33 mouse cellular contexts compared by ENCODE assay signal in genomic region chr8:123279828-123280227, GRCm38 (mm10). TPM values are rescaled to one million over a fixed set of nuclear protein-coding genes. Genes with fewer than 3 reads are reported as not detected.
DNase-seq lines count a peak whose midpoint lies in the region; ATAC-seq and TF ChIP-seq lines count a peak whose summit lies in the region.
"Had no signal": no experiment of that assay in that cellular context is flagged by ENCODE, and none has a peak within 500 bp of the region (broad histone marks: within the 10 kb centered on the region; RNA-seq: fewer than 3 reads in every experiment).

No protein-coding gene starts in this region.

- 60% methylated on average over 4 of the region's 4 CpGs for WGBS in liver, postnatal 0 days (ENCODE audit: insufficient replicate concordance)
- 84% methylated on average over 4 of the region's 4 CpGs for WGBS in liver, embryonic 11.5 days

- H3K4me2 ChIP-seq in liver, postnatal 0 days (ENCODE audit: low read depth, low read length) = no peak overlapping the region
- H3K4me2 ChIP-seq in liver, embryonic 11.5 days = no peak overlapping the region
- H3K4me2 ChIP-seq: embryonic facial prominence, embryonic 12.5 days; embryonic facial prominence, embryonic 15.5 days; forebrain, embryonic 12.5 days; forebrain, embryonic 15.5 days; heart, embryonic 12.5 days; heart, embryonic 15.5 days; hindbrain, embryonic 13.5 days had no signal

- TF ChIP-seq CTCF in liver, postnatal 0 days (IDR thresholded peaks at IDR 0.05; ENCODE audit: low read depth) = no peak

- no peaks in the 10 kb centered on the region for H3K9me3 ChIP-seq in liver, postnatal 0 days (ENCODE audit: low read length)
- no peaks in the 10 kb centered on the region for H3K9me3 ChIP-seq in liver, embryonic 11.5 days (ENCODE audit: control insufficient read depth, low read length)
- H3K9me3 ChIP-seq: embryonic facial prominence, embryonic 12.5 days; embryonic facial prominence, embryonic 15.5 days; forebrain, embryonic 12.5 days; forebrain, embryonic 15.5 days; G1E; heart, embryonic 12.5 days; heart, embryonic 15.5 days; hindbrain, embryonic 10.5 days; hindbrain, embryonic 13.5 days had no signal

- peak; percentile 31; the same call in 1 of the 2 replicates for ATAC-seq in liver, postnatal 0 days
- ATAC-seq in liver, embryonic 11.5 days (replicated peaks; ENCODE audit: low FRiP score) = no peak
- ATAC-seq in megakaryocyte progenitor cell, adult 5-6 weeks (replicated peaks; ENCODE audit: poor library complexity) = peak; percentile 54
- ATAC-seq: forebrain, embryonic 15.5 days; hindbrain, embryonic 16.5 days; Patski had no signal

- 0 out of 2 replicates have a peak, but pooled peaks have one; percentile 7 for TF ChIP-seq EP300 in liver, postnatal 0 days (IDR thresholded peaks at IDR 0.05; ENCODE audit: low read depth)

- H3K27ac ChIP-seq in liver, postnatal 0 days (ENCODE audit: low read depth) = peak overlapping the region; percentile 25; the same call in 1 of the 2 replicates
- H3K27ac ChIP-seq in liver, embryonic 11.5 days (ENCODE audit: low read depth, low read length) = no peak overlapping the region
- H3K27ac ChIP-seq: embryonic facial prominence, embryonic 12.5 days; embryonic facial prominence, embryonic 15.5 days; forebrain, embryonic 12.5 days; forebrain, embryonic 15.5 days; heart, embryonic 15.5 days; hindbrain, embryonic 10.5 days; hindbrain, embryonic 13.5 days had no signal

- H3K9ac ChIP-seq in liver, postnatal 0 days (replicated peaks) = no peak overlapping the region
- H3K9ac ChIP-seq in liver, embryonic 11.5 days (ENCODE audit: low read depth, low read length) = no peak overlapping the region
- H3K9ac ChIP-seq: embryonic facial prominence, embryonic 12.5 days; embryonic facial prominence, embryonic 15.5 days; forebrain, embryonic 12.5 days; forebrain, embryonic 15.5 days; heart, embryonic 12.5 days; heart, embryonic 15.5 days; hindbrain, embryonic 13.5 days had no signal

- H3K4me3 ChIP-seq in liver, postnatal 0 days (ENCODE audit: low read depth, low read length) = no peak overlapping the region
- H3K4me3 ChIP-seq in liver, embryonic 11.5 days (ENCODE audit: low read depth, low read length) = no peak overlapping the region
- H3K4me3 ChIP-seq: embryonic facial prominence, embryonic 12.5 days; embryonic facial prominence, embryonic 15.5 days; forebrain, embryonic 12.5 days; forebrain, embryonic 15.5 days; heart, embryonic 12.5 days; heart, embryonic 15.5 days; hindbrain, embryonic 10.5 days; hindbrain, embryonic 13.5 days had no signal

- DNase-seq in liver, postnatal 0 days = no peak
- DNase-seq in liver, embryonic 11.5 days (ENCODE audit: low spot score) = no peak
- DNase-seq in 416B (ENCODE audit: low read depth) = peak; percentile 69
- DNase-seq in fat pad, adult 2 months (ENCODE audit: extremely low read depth, low read depth, low spot score) = peak; percentile 19
- no peak for DNase-seq in embryo, embryonic 11 days
- DNase-seq in spleen, adult 18-20 months = no peak
- DNase-seq in adrenal gland, adult 18-20 months (ENCODE audit: low spot score in 2 of 2) = no peak
- DNase-seq: adrenal gland, adult 2 months; adrenal gland, postnatal 14 days; B cell, adult 2 months; cerebellum, adult 11-12 months; cerebellum, adult 8-10 months; cerebellum, postnatal 10 days; cerebellum, postnatal 36 days; gastrocnemius, postnatal 10 days; gastrocnemius, postnatal 36 days; heart, adult 18-20 months; heart, postnatal 10 days; heart, postnatal 36 days had no signal

- no peaks in the 10 kb centered on the region for H3K4me1 ChIP-seq in liver, postnatal 0 days (ENCODE audit: insufficient read depth)
- no peaks in the 10 kb centered on the region for H3K4me1 ChIP-seq in liver, embryonic 11.5 days (replicated peaks; ENCODE audit: control insufficient read depth, insufficient read depth, low read length)
- H3K4me1 ChIP-seq: embryonic facial prominence, embryonic 12.5 days; embryonic facial prominence, embryonic 15.5 days; forebrain, embryonic 12.5 days; forebrain, embryonic 15.5 days; hindbrain, embryonic 10.5 days; hindbrain, embryonic 13.5 days had no signal

- H3K36me3 ChIP-seq in liver, postnatal 0 days (replicated peaks; ENCODE audit: insufficient read depth, low read length) = peaks cover 3% of the 10 kb centered on the region; the same call in 1 of the 2 replicates
- peaks cover 16% of the 10 kb centered on the region; the same call in 1 of the 2 replicates for H3K36me3 ChIP-seq in liver, embryonic 11.5 days (ENCODE audit: control insufficient read depth, insufficient read depth, low read length)
- H3K36me3 ChIP-seq: forebrain, embryonic 15.5 days had no signal

- no peaks in the 10 kb centered on the region for H3K27me3 ChIP-seq in liver, postnatal 0 days (ENCODE audit: insufficient read depth, low read length)
- H3K27me3 ChIP-seq in liver, embryonic 11.5 days (replicated peaks; ENCODE audit: control insufficient read depth, insufficient read depth, low read length) = no peaks in the 10 kb centered on the region
- H3K27me3 ChIP-seq: CH12.LX; embryonic facial prominence, embryonic 12.5 days; embryonic facial prominence, embryonic 15.5 days; forebrain, embryonic 12.5 days; forebrain, embryonic 15.5 days; heart, embryonic 12.5 days; heart, embryonic 15.5 days; hindbrain, embryonic 13.5 days; Patski had no signal

RNA-seq across cellular contexts. Expression of gene Vps9d1, which starts 25.7 kb away (rescaled TPM):
- 3.9 and 4.5 TPM in 2 replicates for polyA plus RNA-seq in liver, postnatal 0 days (2015; fragmentation: Nextera tagmentation; extraction: Ambion mirVana)
- 9.2 and 10.7 TPM in 2 replicates for polyA plus RNA-seq in liver, embryonic 11.5 days (2014; fragmentation: Nextera tagmentation; extraction: Ambion mirVana)
- total RNA-seq in megakaryocyte progenitor cell, adult 5-6 weeks (2015) = 7.6 and 10.2 TPM in 2 replicates
- total RNA-seq in megakaryocyte progenitor cell, adult 5-6 weeks (2017) = 10.3 and 16.2 TPM in 2 replicates
- 10 to 100 TPM; 20.3 to 24.0 TPM for total RNA-seq in adrenal gland, adult 18-20 months (2021)

RNA-seq across cellular contexts. Expression of gene Zfp276, which starts 25.8 kb away (rescaled TPM):
- 4.9 and 5.5 TPM in 2 replicates for polyA plus RNA-seq in liver, postnatal 0 days (2015; fragmentation: Nextera tagmentation; extraction: Ambion mirVana)
- polyA plus RNA-seq in liver, embryonic 11.5 days (2014; fragmentation: Nextera tagmentation; extraction: Ambion mirVana) = 16.0 and 18.8 TPM in 2 replicates
- total RNA-seq in megakaryocyte progenitor cell, adult 5-6 weeks (2015) = 6.8 and 8.8 TPM in 2 replicates
- total RNA-seq in megakaryocyte progenitor cell, adult 5-6 weeks (2017) = 5.8 and 13.2 TPM in 2 replicates
- total RNA-seq in adrenal gland, adult 18-20 months (2021) = 10 to 100 TPM; 21.6 to 23.5 TPM

RNA-seq across cellular contexts. Expression of gene Fanca, which starts 38.5 kb away (rescaled TPM):
- polyA plus RNA-seq in liver, postnatal 0 days (2015; fragmentation: Nextera tagmentation; extraction: Ambion mirVana) = 6.3 TPM in 2 replicates
- 39.7 and 46.8 TPM in 2 replicates for polyA plus RNA-seq in liver, embryonic 11.5 days (2014; fragmentation: Nextera tagmentation; extraction: Ambion mirVana)
- 38.1 and 41.3 TPM in 2 replicates for total RNA-seq in megakaryocyte progenitor cell, adult 5-6 weeks (2015)
- 32.1 and 34.5 TPM in 2 replicates for total RNA-seq in megakaryocyte progenitor cell, adult 5-6 weeks (2017)
- total RNA-seq in adrenal gland, adult 18-20 months (2021) = 1 to 10 TPM; 1.2 to 4.2 TPM
- total RNA-seq: gastrocnemius, adult 18-20 months had no signal

RNA-seq across cellular contexts. Expression of gene Spata2l, which starts 43.8 kb away (rescaled TPM):
- polyA plus RNA-seq in liver, postnatal 0 days (2015; fragmentation: Nextera tagmentation; extraction: Ambion mirVana) = 4.2 and 6.6 TPM in 2 replicates
- 2.0 and 2.2 TPM in 2 replicates for polyA plus RNA-seq in liver, embryonic 11.5 days (2014; fragmentation: Nextera tagmentation; extraction: Ambion mirVana)
- total RNA-seq in megakaryocyte progenitor cell, adult 5-6 weeks (2015) = 1.7 and 2.1 TPM in 2 replicates
- 1.2 and 1.7 TPM in 2 replicates for total RNA-seq in megakaryocyte progenitor cell, adult 5-6 weeks (2017)
- total RNA-seq in adrenal gland, adult 18-20 months (2021) = 10 to 100 TPM; 10.5 to 14.2 TPM

RNA-seq across cellular contexts. Expression of gene Spire2, which starts 52.7 kb away (rescaled TPM):
- 0.80 and 1.1 TPM in 2 replicates for polyA plus RNA-seq in liver, postnatal 0 days (2015; fragmentation: Nextera tagmentation; extraction: Ambion mirVana)
- polyA plus RNA-seq in liver, embryonic 11.5 days (2014; fragmentation: Nextera tagmentation; extraction: Ambion mirVana) = 6.5 and 6.7 TPM in 2 replicates
- 0.07 TPM in 1 of 2 replicates, not detected in the other for total RNA-seq in megakaryocyte progenitor cell, adult 5-6 weeks (2015)
- total RNA-seq in megakaryocyte progenitor cell, adult 5-6 weeks (2017) = 1.3 TPM in 1 of 2 replicates, not detected in the other
- 1 to 10 TPM; 1.7 to 3.1 TPM for total RNA-seq in adrenal gland, adult 18-20 months (2021)

Comparison
In these comparisons a context has a peak if more than half of its experiments do, and no peak if none do; other contexts are left out.
1. DNase-seq: peak in 416B (single experiment) and fat pad, adult 2 months (single experiment); none in liver, postnatal 0 days (single experiment), liver, embryonic 11.5 days (single experiment), embryo, embryonic 11 days (single experiment), spleen, adult 18-20 months (0 of 2) and adrenal gland, adult 18-20 months (0 of 2).
2. RNA of gene Fanca, which starts 38.5 kb away (total RNA-seq): 32.1 to 41.3 TPM in megakaryocyte progenitor cell, adult 5-6 weeks; 1.2 to 4.2 TPM in adrenal gland, adult 18-20 months; every median in the first group is over 4 times any median in the second.